Mouse (Mus musculus): Measurements from ENCODE around the gene Ppan. TPM values are rescaled to one million over a fixed set of nuclear protein-coding genes. Genes with fewer than 3 reads are reported as not detected.

Ppan gene
- polyA plus RNA-seq, 1 experiment = 76.9 TPM

GRCm38 (mm10) chr9:20859926-20860325 is 28.0 kb upstream of the Ppan start:
- no peaks in the 10 kb centered on the region for H3K36me3 ChIP-seq (ENCODE audit: control insufficient read depth, insufficient read depth, low read length, poor library complexity, severe bottlenecking)
- no peak overlapping the region for H3K4me3 ChIP-seq (ENCODE audit: low read depth, low read length)
- no peaks in the 10 kb centered on the region for H3K9me3 ChIP-seq (replicated peaks; ENCODE audit: control insufficient read depth, insufficient read depth, low read length, poor library complexity, severe bottlenecking)
- no peak overlapping the region for H3K9ac ChIP-seq (ENCODE audit: low read depth, poor library complexity, severe bottlenecking)
- H3K27ac ChIP-seq (ENCODE audit: insufficient read depth, low read length) = no peak overlapping the region
- no peaks in the 10 kb centered on the region for H3K27me3 ChIP-seq (ENCODE audit: control insufficient read depth, insufficient read depth, low read length, poor library complexity, severe bottlenecking)
- no peaks in the 10 kb centered on the region for H3K4me1 ChIP-seq (ENCODE audit: control insufficient read depth, insufficient read depth, low read length)
- no peak for TF ChIP-seq CTCF (IDR thresholded peaks at IDR 0.05; ENCODE audit: low read depth, low read length)
- no peak for TF ChIP-seq POLR2A (IDR thresholded peaks at IDR 0.05; ENCODE audit: insufficient read depth, low read length)
- TF ChIP-seq EP300 (IDR thresholded peaks at IDR 0.05; ENCODE audit: insufficient read depth, low read depth, low read length) = no peak

- Histone ChIP-seq H3K27me3 (ENCODE audit: control insufficient read depth, insufficient read depth, low read length, poor library complexity, severe bottlenecking) (no peaks in the 10 kb centered on the region), H3K36me3 (ENCODE audit: control insufficient read depth, insufficient read depth, low read length, poor library complexity, severe bottlenecking) (no peaks in the 10 kb centered on the region), H3K9ac (ENCODE audit: low read depth, poor library complexity, severe bottlenecking) (no peak overlapping the region), H3K4me3 (ENCODE audit: low read depth, low read length) (no peak overlapping the region), H3K4me1 (ENCODE audit: control insufficient read depth, insufficient read depth, low read length) (no peaks in the 10 kb centered on the region), H3K9me3 (replicated peaks; ENCODE audit: control insufficient read depth, insufficient read depth, low read length, poor library complexity, severe bottlenecking) (no peaks in the 10 kb centered on the region), H3K27ac (ENCODE audit: insufficient read depth, low read length) (no peak overlapping the region)
- TF ChIP-seq POLR2A (IDR thresholded peaks at IDR 0.05; ENCODE audit: insufficient read depth, low read length) (no peak), EP300 (IDR thresholded peaks at IDR 0.05; ENCODE audit: insufficient read depth, low read depth, low read length) (no peak), CTCF (IDR thresholded peaks at IDR 0.05; ENCODE audit: low read depth, low read length) (peak; percentile 87)
Observed at GRCm38 (mm10) chr9:20861821-20862220, 26.2 kb upstream of the Ppan start.

GRCm38 (mm10) chr9:20862225-20862624 is 25.8 kb upstream of the Ppan start:
- Histone ChIP-seq H3K4me1 (ENCODE audit: control insufficient read depth, insufficient read depth, low read length) (no peaks in the 10 kb centered on the region), H3K9ac (ENCODE audit: low read depth, poor library complexity, severe bottlenecking) (no peak overlapping the region), H3K27me3 (ENCODE audit: control insufficient read depth, insufficient read depth, low read length, poor library complexity, severe bottlenecking) (no peaks in the 10 kb centered on the region), H3K9me3 (replicated peaks; ENCODE audit: control insufficient read depth, insufficient read depth, low read length, poor library complexity, severe bottlenecking) (no peaks in the 10 kb centered on the region), H3K36me3 (ENCODE audit: control insufficient read depth, insufficient read depth, low read length, poor library complexity, severe bottlenecking) (no peaks in the 10 kb centered on the region), H3K27ac (ENCODE audit: insufficient read depth, low read length) (no peak overlapping the region), H3K4me3 (ENCODE audit: low read depth, low read length) (no peak overlapping the region)
- TF ChIP-seq EP300 (IDR thresholded peaks at IDR 0.05; ENCODE audit: insufficient read depth, low read depth, low read length) = no peak

- H3K4me3 ChIP-seq (ENCODE audit: low read depth, low read length) = no peak overlapping the region
- H3K9ac ChIP-seq (ENCODE audit: low read depth, poor library complexity, severe bottlenecking) = no peak overlapping the region
- H3K27me3 ChIP-seq (ENCODE audit: control insufficient read depth, insufficient read depth, low read length, poor library complexity, severe bottlenecking) = no peaks in the 10 kb centered on the region
- no peak for TF ChIP-seq POLR2A (IDR thresholded peaks at IDR 0.05; ENCODE audit: insufficient read depth, low read length)
- TF ChIP-seq CTCF (IDR thresholded peaks at IDR 0.05; ENCODE audit: low read depth, low read length) = no peak
- no peak for TF ChIP-seq EP300 (IDR thresholded peaks at IDR 0.05; ENCODE audit: insufficient read depth, low read depth, low read length)
- no peaks in the 10 kb centered on the region for H3K36me3 ChIP-seq (ENCODE audit: control insufficient read depth, insufficient read depth, low read length, poor library complexity, severe bottlenecking)
- H3K27ac ChIP-seq (ENCODE audit: insufficient read depth, low read length) = no peak overlapping the region
- H3K9me3 ChIP-seq (replicated peaks; ENCODE audit: control insufficient read depth, insufficient read depth, low read length, poor library complexity, severe bottlenecking) = no peaks in the 10 kb centered on the region
- no peaks in the 10 kb centered on the region for H3K4me1 ChIP-seq (ENCODE audit: control insufficient read depth, insufficient read depth, low read length)
Observed at GRCm38 (mm10) chr9:20866879-20867278, 21.1 kb upstream of the Ppan start.

- H3K9me3 ChIP-seq (replicated peaks; ENCODE audit: control insufficient read depth, insufficient read depth, low read length, poor library complexity, severe bottlenecking) = no peaks in the 10 kb centered on the region
- peak within 1 kb of the TSS; percentile 87 for H3K4me3 ChIP-seq (ENCODE audit: low read depth, low read length)
- H3K36me3 ChIP-seq (ENCODE audit: control insufficient read depth, insufficient read depth, low read length, poor library complexity, severe bottlenecking) = no peaks in the 10 kb centered on the region
- no peaks in the 10 kb centered on the region for H3K4me1 ChIP-seq (ENCODE audit: control insufficient read depth, insufficient read depth, low read length)
- TF ChIP-seq EP300 (IDR thresholded peaks at IDR 0.05; ENCODE audit: insufficient read depth, low read depth, low read length) (no peak), CTCF (IDR thresholded peaks at IDR 0.05; ENCODE audit: low read depth, low read length) (no peak), POLR2A (IDR thresholded peaks at IDR 0.05; ENCODE audit: insufficient read depth, low read length) (no peak)
- no peaks in the 10 kb centered on the region for H3K27me3 ChIP-seq (ENCODE audit: control insufficient read depth, insufficient read depth, low read length, poor library complexity, severe bottlenecking)
- H3K9ac ChIP-seq (ENCODE audit: low read depth, poor library complexity, severe bottlenecking) = peak within 1 kb of the TSS; percentile 84
- H3K27ac ChIP-seq (ENCODE audit: insufficient read depth, low read length) = no peak within 1 kb of the TSS
Observed at GRCm38 (mm10) chr9:20868448-20869001, 19.4 kb upstream of the Ppan start, which contains the start of gene A230050P20Rik. A230050P20Rik (plus strand) TSS chr9:20868642.

- Histone ChIP-seq H3K9ac (ENCODE audit: low read depth, poor library complexity, severe bottlenecking) (peak overlapping the region; percentile 84), H3K36me3 (ENCODE audit: control insufficient read depth, insufficient read depth, low read length, poor library complexity, severe bottlenecking) (no peaks in the 10 kb centered on the region), H3K4me1 (ENCODE audit: control insufficient read depth, insufficient read depth, low read length) (no peaks in the 10 kb centered on the region), H3K9me3 (replicated peaks; ENCODE audit: control insufficient read depth, insufficient read depth, low read length, poor library complexity, severe bottlenecking) (no peaks in the 10 kb centered on the region), H3K27ac (ENCODE audit: insufficient read depth, low read length) (no peak overlapping the region), H3K27me3 (ENCODE audit: control insufficient read depth, insufficient read depth, low read length, poor library complexity, severe bottlenecking) (no peaks in the 10 kb centered on the region), H3K4me3 (ENCODE audit: low read depth, low read length) (peak overlapping the region; percentile 87)
- TF ChIP-seq CTCF (IDR thresholded peaks at IDR 0.05; ENCODE audit: low read depth, low read length) = no peak
Observed at GRCm38 (mm10) chr9:20869246-20869645, 18.7 kb upstream of the Ppan start.

Data from ES-Bruce4 (cell line).